Mouse (Mus musculus): ENCODE data around the gene Map3k12.

Gene Map3k12

DNA sequence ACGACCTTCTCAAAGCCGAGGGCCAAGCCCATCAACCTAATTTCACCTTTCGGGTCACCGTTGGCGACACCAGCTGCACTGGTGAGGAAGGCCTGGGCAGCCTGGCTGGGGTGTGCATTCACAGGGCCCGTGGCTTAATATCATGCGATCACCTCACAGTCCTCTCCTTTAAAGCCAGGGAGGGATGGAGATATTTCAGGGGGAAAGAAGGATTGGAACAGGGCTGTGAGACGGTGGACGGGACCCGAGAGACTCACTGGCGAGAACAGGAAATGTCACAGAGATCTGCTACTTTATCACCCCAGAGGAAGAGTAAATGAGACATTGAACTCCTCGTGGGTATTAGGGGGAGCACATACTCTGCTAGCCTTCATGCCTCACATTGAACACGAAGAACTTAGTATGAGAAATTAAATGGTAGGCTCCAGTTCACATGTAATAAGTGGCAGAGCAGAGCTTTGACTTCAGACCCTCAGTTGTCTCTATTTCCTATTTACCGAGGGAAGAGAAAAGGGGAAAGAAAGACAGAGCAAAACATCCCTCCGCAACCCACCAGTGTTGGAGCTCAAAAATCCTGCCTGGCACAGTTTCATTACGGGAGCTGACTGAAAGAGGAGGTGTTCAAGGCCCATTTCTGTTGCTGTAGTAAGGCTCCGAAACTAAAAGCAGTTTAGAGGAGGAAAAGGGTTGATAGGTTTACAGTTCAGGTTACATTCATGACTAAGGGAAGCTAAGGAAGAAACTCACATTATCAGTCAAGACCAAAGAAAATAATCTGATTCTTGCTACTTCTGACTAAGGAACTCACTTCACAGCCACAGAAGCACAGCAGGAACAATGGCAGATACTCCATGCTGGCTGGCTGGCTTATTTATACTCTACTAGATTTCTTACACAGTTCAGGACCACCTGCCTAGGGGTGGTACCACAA lies 2.6 kb upstream of the Map3k12 start:
- DNase-seq (ENCODE audit: low spot score) = no peak

DNA sequence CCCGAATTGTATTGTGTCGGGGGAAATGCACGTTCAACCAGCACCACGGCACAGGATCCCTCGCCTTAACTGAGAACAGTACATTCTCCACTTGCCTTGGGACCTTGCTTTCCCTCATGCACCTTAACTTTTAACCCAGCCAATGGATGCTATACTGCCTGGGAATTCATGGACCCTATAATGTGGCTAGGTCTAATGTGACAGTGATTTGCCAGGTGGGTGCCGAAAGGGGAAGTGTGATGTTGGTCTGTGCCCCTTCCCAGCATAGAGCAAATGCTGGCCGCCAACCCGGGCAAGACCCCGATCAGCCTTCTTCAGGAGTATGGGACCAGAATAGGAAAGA lies 2.0 kb upstream of the Map3k12 start:
- DNase-seq (ENCODE audit: low spot score) = no peak

DNA sequence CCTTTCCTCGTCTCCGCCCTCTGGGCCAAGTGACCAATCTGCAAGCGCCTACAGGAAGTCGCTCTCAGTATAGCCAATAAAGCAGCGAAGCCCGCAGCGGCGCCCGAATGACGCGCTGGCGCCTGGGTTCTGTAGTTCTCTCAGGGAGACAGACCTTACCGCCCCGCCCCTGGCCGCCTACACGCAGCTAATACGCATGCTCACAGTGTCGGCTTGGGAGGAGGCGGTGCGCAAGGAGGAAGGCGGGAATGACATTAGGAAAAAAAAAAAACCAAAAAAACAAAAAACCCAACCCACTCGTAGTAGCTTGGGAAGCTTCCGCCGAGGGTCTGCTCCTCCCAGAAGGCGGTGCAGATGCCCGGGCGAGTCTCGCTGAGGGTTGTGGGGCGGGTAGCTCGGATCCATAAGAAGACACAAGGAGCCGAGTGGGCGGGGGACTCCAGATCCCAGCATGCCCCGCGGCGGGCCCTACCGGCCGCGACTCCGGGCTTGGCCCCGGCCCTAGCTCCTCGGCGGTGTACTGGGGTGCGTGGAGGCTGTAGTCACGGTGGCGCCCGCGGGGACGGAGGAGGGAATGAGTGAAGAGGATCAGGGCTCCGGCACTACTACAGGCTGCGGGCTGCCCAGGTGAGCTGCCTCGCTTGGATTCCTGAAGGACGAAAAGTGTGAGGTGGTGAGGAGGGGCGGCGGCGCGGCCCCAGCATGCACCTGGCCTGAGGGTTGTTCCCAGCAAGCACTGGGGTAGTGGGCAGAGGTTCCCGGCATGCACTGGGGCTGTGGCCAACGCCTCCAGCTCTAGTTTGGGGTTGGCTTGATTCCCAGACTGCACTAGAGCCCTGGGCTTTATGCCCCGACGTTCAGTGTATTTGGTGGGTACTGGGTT lies 1.4 kb upstream of the Map3k12 start, which contains the start of gene Tarbp2:
Gene Tarbp2, plus strand, starts transcription at position 217 of the 883 bp plus-strand sequence.
- DNase-seq (ENCODE audit: low spot score) = peak; percentile 99

DNA sequence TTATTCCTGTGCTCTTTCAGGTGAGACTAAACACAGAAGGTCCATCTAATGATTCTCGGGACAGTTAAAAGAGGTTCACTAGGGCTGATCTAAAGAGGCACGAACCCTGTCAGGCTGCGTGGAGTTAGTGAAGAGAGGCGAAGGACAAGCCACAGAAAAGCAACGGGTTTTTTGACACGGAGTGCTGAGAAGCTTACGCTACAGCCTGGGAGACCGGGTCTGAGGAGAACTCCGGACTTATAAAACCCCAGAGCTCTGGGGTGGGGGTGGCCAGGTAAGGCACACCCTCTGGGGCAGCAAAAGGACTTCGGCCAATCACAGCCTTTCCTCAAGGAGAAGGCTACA lies 739 bp upstream of the Map3k12 start:
- no peak for DNase-seq (ENCODE audit: low spot score)

DNA sequence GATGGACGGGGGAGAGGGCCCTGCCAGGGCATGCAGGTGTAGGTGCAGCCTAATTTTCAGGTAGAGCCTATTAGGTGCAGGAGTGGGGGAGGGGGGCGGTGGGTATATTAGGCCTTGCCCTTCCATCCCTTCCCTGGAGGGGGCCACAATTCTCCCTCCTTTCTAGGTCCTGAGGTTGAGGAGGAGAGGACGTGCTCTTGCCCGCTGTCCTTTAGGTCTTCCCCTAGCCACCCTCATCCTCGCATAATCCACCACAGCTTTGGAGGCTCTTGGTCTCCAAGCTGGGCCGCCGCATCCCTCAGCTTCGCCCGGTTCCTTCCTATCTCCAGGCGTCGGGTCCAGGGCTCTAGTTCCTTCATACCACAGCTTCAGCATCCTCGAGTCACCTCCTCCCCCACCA lies 571 bp downstream of the Map3k12 start:
- no peak for DNase-seq (ENCODE audit: low spot score)

DNA sequence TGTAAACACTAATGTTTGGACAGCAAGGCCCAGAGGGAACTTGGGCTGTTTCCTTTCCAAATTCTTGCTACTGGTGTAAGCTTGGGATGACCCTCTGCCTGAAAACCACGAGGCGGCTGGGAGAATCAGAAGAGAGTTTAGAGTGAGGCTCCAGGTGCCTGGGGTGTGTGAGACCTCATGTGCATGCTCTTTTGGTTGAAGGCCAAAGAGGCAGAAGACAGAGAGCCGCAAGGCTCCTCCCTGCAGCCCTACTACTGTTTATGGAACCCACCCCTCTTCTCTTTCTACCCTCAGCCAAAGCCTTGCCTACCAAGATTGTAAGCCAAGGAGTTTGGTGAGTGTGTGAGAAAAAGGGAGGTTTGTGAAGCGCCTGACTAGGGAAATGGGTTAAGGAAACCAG lies 1.1 kb downstream of the Map3k12 start:
- no peak for DNase-seq (ENCODE audit: low spot score)

DNA sequence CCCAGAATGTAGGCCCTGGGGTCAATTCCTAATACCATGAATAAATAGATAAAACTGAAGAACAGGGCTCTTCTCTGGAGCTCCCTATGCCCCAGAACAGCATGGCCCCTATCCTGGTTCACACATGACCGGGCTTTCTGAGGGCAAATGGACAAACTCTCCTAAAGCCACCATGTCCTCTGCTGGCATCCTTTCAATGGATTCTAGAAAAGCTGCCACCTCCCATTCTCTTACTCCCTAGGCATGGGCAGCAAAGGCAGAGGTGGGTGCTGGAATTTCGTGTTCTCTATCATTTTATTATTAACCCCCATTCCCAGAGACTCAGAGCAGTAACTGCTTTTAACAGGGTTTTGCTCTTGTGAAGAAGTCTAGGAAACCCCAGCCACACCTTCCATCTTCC lies 1.6 kb downstream of the Map3k12 start:
- no peak for DNase-seq (ENCODE audit: low spot score)

DNA sequence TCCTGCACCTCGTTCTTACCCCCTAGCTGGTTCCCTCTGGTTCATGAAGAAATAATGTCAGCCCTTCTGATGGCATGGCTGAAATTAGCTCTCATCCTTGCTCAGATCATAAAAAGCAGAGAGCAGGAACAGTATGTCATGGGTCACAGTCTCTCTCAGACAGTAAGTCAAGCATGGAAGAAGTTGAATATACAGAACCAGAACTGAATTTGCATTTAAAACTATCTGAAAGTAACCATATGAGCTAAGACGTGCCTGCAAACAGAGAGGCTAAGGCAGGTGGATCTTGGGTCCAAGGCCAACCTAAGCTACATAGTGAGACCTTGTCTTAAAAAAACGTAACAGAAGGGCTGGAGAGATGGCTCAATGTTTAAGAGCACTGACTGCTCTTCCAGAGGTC lies 3.9 kb downstream of the Map3k12 start:
- DNase-seq (ENCODE audit: low spot score) = no peak

DNA sequence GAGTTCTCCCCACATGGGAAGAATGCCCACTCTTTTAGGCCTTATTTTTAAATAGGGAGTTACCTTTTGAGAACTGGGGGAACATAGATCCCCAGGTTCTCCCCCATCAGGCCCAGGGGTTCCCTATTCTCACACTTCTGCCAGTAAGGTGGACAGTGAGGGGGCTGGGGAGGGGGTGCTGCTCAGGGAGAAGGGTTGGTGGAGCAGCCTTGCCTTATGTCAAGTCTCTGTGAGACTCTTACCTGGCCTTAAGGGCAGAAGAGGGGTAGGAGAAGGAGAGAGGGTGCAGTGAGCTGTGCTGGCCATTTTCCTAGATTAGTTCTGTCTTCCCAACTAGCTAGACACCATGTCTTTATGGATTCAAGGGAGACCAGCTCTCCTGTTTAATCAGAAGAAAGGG lies 4.4 kb downstream of the Map3k12 start:
- DNase-seq (ENCODE audit: low spot score) = no peak

DNA sequence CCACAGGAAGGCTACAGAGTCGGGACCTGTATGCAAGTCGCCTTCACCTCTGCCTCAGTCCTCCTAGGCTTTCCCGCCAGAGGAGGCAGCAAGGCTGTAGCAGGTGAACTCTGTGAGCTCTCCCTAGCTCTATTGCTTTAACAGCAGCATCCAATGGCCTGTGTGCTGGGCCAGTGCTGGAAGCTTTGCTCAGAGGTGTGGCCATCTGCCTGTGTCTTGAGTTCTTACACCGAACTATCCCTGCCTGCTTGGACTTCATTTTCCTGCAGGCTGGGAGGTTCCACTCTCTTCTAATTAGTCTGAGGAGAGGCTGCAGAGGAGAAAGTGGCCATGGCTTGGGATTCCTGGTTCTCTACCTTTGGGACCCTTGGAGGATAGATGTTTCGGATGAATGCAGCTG lies 4.9 kb downstream of the Map3k12 start:
- no peak for DNase-seq (ENCODE audit: low spot score)

DNA sequence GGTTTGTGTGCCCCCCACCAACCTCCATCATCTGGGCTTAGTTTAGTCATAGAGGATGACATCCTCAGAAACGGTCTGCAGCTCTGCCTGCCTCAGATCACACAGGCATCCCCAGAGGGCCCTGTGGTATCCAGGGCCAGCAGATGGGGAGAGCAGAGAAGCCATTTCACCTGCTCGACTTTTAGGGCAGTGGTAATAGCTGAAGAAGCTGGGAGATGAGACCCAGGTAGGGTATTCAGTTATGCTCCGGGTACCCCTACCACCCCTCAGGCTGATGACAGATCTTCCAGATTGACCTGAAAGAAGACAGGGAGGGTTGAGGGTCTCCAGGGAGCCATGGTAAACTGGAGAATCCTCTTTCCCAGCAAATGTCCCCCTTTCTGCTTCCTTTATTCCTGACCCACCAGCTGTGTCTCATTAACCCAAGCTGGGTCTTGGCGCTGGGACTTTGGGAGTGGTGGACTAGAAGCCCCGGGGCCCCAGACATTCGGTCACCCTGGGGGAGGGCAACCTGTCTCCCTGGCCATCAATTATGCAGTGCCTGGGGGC lies 5.5 kb downstream of the Map3k12 start:
- DNase-seq (ENCODE audit: low spot score) = no peak

DNA sequence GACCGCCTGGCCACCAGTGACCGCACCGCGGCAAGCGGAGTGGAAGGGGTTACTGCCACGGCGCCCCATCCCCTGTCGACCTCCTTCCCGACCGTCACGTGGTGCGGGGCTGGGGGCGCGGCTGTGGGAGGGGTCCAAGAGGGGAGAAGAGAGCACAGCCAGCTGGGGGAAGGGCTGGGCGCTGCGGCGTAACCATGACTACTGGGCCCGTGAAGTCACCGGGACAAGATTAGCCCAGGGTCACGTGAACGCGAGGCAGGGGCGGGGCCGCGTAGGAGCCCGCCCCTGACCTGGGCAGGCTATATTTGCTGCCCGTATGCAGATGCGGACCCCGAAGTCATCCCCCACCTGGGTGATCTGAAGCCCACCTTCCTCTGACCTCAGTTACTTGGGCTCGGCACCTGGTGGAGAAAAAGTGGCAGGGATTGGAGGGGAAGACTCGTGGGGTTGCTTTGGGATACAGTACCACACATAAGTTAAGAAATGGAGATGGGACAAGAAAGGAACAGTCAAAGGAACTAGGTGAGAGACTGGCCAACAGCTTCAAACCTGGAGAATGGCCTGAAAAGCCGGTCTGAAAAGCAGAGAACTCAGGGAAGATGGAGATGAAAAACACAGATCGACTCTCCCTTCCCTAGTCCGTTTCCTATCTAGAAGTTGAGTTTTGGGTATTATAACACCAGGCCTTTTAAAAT lies 6.1 kb downstream of the Map3k12 start:
- DNase-seq (ENCODE audit: low spot score) = peak; percentile 70

DNA sequence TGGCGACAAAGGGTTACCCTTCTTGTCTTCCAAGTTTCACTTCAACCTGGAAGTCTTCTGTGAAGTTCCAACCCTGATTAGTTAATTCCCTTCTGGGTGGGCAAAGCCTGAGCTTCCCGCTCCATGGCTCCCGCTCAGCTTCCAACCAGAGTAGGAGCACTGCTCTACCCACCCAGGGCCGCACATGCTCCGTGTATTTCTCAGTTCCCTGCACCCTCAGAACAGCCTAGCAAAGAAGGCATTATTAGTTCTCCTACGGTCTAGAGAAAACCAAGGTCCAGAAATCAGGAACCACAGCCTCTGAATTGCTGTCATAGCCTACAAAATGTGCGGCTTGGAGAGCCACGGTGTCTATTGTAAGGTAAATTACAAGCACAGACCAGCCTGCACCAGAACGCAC lies 6.8 kb downstream of the Map3k12 start:
- no peak for DNase-seq (ENCODE audit: low spot score)

DNA sequence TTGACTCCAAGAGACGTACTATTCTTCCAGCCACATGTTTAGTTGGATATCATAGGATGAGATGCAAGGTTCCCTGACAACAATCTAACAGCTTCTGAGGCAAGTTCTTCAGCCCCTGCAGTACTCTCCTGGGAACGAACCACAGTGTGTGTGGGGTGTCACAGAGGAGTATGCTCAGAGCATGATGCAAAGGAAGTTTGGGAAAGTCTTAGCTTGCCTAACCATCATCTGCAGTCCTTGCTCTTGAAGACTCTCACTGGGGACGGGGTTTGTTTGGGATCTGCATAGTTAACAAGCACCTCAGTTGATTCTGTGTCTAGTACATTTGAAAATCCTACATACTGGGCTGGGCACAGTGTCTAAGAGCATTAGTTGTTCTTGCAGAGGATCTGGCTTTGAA lies 8.5 kb downstream of the Map3k12 start:
- DNase-seq (ENCODE audit: low spot score) = no peak

DNA sequence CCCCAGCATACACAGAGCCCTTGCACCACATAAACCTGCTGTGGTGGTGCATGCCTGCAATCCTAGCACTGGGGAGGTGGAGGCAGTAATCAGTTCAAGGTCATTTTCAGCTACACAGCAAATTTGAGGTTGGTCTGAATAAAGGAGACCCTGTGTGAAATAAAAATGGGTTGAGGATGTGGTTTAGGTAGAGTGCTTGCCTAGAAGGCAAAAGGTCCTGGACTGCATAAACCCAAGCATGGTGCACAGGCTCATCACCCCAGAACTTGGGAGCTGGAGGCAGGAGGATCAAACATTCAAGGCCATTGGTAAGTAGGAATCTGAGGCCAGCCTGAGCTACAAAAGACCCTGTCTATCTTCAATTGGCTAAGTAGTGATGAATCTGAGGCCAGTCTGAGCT lies 9.3 kb downstream of the Map3k12 start:
- DNase-seq (ENCODE audit: low spot score) = no peak

DNA sequence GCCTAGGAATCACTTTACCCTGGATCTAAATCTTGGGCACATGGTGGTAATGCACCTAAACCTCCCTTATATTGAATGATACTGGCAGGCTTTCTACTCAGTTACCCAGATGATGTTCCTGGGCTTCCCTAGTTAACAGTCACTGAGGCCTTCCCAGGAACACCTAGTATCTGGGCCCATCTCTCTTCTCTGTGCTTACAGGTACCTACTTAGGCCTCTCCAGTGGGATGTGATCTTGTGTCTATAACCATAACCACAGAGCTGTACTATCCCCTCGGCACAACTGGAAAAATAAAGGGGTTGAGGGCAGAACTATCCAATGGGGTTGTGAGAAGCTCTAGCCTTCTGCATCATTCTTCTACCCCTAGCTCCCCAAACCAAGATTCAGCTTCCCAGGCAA lies 10.0 kb downstream of the Map3k12 start:
- no peak for DNase-seq (ENCODE audit: low spot score)

DNA sequence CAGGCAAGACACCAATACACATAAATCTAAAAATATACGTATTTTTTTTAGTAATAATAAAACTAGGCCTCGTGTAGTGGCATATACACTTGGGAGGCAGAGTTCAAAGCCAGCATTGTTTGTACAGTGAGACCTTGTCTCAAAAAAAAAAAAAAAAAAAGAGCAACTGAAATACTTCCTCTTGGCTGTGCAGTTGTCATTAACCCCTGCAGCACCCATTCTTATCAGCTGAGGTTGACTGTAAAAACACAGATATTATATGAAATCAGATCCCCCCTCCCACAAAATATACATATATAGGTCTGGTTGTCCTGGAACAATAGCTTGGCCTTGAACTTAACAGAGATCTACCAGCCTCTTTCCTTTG lies 10.4 kb downstream of the Map3k12 start:
- no peak for DNase-seq (ENCODE audit: low spot score)

DNA sequence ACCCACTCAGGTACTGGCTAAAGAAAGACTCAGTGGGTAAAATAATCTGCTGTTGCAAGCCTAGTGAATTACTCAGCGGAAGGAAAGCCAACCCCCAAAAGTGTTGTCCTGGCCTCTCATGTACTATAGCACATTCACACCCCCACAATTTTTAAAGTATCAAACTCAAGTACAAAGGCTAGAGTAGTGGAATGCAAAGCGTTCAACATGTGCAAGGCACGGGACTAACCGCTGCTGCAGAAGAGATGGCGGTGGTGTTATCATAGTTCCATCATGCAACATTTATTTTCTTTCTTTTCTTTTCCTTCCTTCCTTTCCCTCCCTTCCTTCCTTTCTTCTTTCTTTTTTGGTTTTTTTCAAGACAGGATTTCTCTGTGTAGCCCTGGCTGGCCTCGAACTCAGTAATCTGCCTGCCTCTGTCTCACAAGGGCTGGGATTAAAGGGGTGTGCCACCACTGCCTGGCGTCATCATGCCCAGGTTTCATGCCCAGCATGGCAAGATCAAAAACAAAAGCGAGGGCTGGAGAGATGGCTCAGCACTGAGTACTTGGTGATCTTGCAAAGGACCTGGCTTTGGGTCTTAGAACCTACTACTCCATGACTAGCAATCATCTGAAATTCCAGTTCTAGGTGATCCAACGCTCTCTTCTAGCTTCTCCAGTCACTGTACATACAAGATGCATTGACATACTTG lies 10.9 kb downstream of the Map3k12 start:
- DNase-seq (ENCODE audit: low spot score) = no peak

DNA sequence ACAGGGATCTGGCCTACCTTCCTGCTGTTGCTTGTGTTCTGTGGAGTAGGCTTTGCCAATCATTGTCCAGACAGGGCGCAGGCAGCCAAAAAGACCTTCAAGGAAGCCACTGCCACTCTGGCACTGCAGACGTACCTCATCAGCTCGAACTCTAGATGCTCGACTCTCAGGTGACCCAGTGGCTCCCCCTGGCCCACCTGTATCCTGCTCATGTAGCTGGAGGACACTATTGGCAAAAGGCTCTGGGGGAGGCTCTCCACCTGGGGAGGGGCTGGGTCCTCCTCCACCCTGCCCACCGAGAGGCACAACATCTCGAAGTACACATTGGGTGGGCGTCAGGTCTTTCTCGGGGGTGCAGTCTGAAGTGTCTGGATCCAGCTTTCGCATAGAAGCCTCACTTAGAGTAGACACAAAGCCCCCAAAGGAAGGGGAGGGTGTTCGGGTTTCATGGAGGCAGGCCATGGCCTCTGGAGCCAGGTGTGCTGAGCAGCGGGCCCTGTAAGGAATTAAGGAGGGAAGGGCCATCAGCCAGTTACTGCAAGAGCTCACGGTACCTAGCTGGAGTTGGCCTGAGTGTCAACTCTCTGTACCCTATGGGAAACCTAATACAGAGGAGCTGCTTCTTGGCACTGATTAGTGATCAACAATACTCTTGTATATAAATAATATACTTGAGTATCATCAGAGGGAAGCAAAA lies 11.6 kb downstream of the Map3k12 start:
- DNase-seq (ENCODE audit: low spot score) = no peak

DNA sequence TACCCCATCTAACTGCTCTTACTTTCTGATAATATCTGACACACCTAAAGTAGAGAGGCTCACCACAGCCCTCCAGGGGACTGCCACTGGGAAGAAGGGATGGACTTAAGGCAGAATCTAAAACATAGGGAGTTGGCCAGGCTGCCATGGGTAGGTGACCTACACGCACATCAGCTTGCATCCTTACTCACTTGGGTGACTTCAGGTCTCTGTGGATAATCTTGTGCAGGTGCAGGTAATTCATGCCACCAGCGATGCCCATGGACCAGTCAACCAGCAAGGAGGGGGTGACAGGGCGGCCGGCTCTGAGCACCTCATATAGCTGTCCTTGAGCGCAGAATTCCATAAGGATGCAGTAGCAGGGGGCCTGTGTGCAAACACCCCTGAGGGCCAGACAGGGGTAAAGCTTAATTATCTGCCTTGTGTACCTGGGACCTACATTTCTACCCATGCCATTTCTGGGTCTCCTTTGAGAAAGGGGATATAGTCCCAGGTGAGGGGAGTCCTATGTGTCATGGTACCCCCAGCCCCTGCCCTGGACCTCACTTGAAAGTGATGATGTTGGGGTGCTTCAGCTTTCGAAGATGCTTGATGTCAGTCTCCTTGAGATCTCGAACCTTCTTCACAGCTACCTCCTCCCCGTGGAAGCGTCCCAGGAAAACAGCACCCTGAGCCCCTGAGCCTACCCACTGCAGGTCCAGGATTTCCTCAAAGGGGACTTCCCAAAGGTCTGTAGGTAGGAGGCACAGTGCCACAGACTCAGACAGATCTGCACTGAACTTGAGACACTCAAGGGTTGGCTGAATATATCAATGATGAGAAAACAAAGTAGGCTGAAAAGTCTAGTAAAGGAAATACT lies 12.7 kb downstream of the Map3k12 start:
- no peak for DNase-seq (ENCODE audit: low spot score)

All from T-cell, adult 2 months (primary cell).